Mouse (Mus musculus) stomach, embryonic 14.5 days (tissue): ENCODE measurements around the gene Igfbp1. TPM values are rescaled to one million over a fixed set of nuclear protein-coding genes. Genes with fewer than 3 reads are reported as not detected.

Experiments
- ATAC-seq: fragments of 200-750 bp; cut with Nextera tagmentation; 2 replicates; pipeline ENCODE4 v1.8.0; 2017; ENCODE audit warnings: low read depth, moderate TSS enrichment; ENCODE audit not compliant: insufficient number of reproducible peaks, insufficient read depth, low FRiP score
- H3K27ac ChIP-seq: fragments of 300-500 bp; sonication (generic); 2 replicates; pipeline ENCODE4 v1.5.1; 2014; ENCODE audit warnings: mild to moderate bottlenecking, low read length, moderate library complexity, mixed read lengths
- H3K27me3 ChIP-seq: fragments of 300-500 bp; sonication (generic); 2 replicates; pipeline ENCODE4 v1.6.1; 2014; ENCODE audit warnings: low read length, control low read depth, mixed read lengths; ENCODE audit not compliant: control insufficient read depth, insufficient read depth
- H3K36me3 ChIP-seq: fragments of 300-500 bp; sonication (generic); 2 replicates; pipeline ENCODE4 v1.6.1; 2014; ENCODE audit warnings: mild to moderate bottlenecking, control low read depth, low read length, moderate library complexity, mixed read lengths; ENCODE audit not compliant: control insufficient read depth, insufficient read depth
- H3K4me1 ChIP-seq: fragments of 300-500 bp; sonication (generic); 2 replicates; pipeline ENCODE4 v1.6.1; 2014; ENCODE audit warnings: low read length, control low read depth, mixed read lengths; ENCODE audit not compliant: control insufficient read depth, insufficient read depth
- H3K4me2 ChIP-seq: fragments of 300-500 bp; sonication (generic); replicated peaks from 2 replicates; pipeline ENCODE4 v1.6.1; 2014; ENCODE audit warnings: low read depth, low read length, control low read depth
- H3K4me3 ChIP-seq: fragments of 300-500 bp; sonication (generic); 2 replicates; pipeline ENCODE4 v1.5.1; 2014; ENCODE audit warnings: low read depth, low read length, control low read depth
- H3K9ac ChIP-seq: fragments of 300-500 bp; sonication (generic); replicated peaks from 2 replicates; pipeline ENCODE4 v1.6.1; 2014; ENCODE audit warnings: low read depth, mild to moderate bottlenecking, control low read depth, low read length, moderate library complexity, mixed read lengths
- H3K9me3 ChIP-seq: fragments of 300-500 bp; sonication (generic); 2 replicates; pipeline ENCODE4 v1.6.1; 2016; ENCODE audit warnings: low read depth, low read length, control low read depth; ENCODE audit not compliant: control insufficient read depth
- WGBS: fragments of 180-500 bp; shearing (Covaris S2); extraction: QIAGEN DNeasy Blood & Tissue Kit; methylation state at CpG from one replicate; pipeline ENCODE4 v1.1.7; 2014; 5-methylcytosine and 5-hydroxymethylcytosine counted together
- polyA plus RNA-seq: library from polyadenylated mRNA; unstranded; fragments of >200 nt; fragmentation: Nextera tagmentation; extraction: Ambion mirVana; gene quantifications from 2 replicates; pipeline ENCODE4 v1.2.1, GENCODE M21; 2014

The Igfbp1 gene
- polyA plus RNA-seq, 1 experiment from 2014 or later = 1.7 TPM

DNA sequence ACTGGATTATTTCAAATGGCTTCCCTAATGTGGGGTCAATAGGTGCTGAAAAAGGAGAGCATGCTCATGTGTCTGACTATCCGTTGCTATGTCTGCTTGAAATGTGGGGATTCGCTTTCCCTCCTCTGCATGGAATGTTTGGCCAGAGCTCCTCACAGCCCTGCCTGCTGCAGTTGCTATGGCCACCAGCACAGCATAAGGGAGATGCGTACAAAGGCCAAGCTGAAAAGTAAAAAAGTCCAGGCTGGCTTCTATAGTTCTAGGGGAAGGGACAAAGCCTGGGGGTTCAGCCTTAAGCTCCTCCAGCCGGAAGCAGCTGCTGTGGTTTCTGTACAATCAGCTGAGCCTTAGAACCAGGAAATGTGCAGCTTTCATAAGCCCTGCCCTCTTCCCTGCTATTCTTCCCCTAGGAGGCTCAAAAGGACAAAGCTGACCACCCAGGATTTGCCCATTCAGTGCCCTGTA, 36.9 kb upstream of the Igfbp1 start:
- Histone ChIP-seq H3K9me3 (no peaks in the 10 kb centered on the region), H3K27me3 (no peaks in the 10 kb centered on the region), H3K27ac (peak overlapping the region; percentile 90), H3K4me2 (no peak overlapping the region), H3K36me3 (no peaks in the 10 kb centered on the region), H3K4me1 (peaks cover 14% of the 10 kb centered on the region), H3K9ac (no peak overlapping the region), H3K4me3 (no peak overlapping the region)
- ATAC-seq = peak; percentile 80
- 13% methylated on average over 4 of the region's 4 CpGs for WGBS

DNA sequence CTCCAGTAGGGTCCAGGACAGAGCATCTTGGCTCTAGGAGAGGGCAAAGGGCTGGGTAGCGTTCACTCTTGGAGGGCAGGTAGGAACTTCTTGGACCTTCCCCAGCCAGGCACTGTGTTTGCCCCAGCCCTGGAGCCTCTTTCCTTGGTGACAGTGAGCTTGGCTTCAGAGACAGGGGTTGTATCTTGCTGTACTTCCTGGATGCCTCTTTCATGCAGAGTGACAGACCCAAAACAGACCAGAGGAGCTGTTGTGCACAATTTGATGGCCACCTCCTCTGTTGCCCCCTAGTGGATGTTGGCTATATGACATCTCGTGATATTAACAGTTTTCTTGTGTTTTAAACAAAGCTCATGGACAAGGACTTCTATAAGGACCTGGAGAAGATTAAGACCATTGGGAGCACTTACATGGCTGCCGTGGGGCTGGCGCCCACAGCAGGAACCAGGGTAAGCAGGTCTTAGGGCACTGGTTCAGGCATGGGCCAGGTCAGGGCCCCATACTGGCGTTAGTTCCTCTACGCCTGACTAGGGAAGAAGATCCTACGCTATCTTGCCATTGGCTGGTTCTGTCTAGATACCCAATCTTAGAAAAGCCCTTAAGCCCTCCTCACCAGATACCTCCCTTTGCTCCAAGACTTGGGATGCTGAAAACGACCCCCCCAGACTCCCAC, 35.9 kb upstream of the Igfbp1 start:
- Histone ChIP-seq H3K27me3 (no peaks in the 10 kb centered on the region), H3K4me3 (no peak overlapping the region), H3K4me1 (peaks cover 14% of the 10 kb centered on the region), H3K36me3 (no peaks in the 10 kb centered on the region), H3K27ac (peak overlapping the region; percentile 82; the same call in 1 of the 2 replicates), H3K4me2 (no peak overlapping the region), H3K9me3 (no peaks in the 10 kb centered on the region), H3K9ac (no peak overlapping the region)
- WGBS = 84% methylated on average over 8 of the region's 8 CpGs
- no peak for ATAC-seq

DNA sequence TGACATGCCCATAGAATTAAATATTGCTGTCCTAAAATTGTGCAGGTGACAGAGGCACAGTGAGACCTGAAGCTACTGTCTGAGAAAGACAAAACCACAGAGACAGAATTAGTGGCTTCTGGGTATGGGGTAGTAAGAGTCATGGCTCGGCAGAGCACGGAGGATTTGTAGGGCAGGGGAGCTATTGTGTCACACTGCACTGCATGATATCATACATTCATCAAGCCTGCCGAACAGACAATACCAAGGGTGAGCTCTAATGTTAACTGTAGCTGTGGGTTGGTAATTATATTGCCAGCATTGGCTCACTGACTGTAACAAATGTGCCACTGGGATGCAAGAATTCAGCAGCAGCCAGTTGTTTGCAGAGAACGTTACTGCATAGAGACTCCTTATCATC, 33.2 kb upstream of the Igfbp1 start:
- ATAC-seq = no peak
- H3K27me3 ChIP-seq = no peaks in the 10 kb centered on the region
- no peaks in the 10 kb centered on the region for H3K9me3 ChIP-seq
- H3K4me2 ChIP-seq = no peak overlapping the region
- peaks cover 14% of the 10 kb centered on the region for H3K4me1 ChIP-seq
- no peaks in the 10 kb centered on the region for H3K36me3 ChIP-seq
- no peak overlapping the region for H3K4me3 ChIP-seq
- WGBS = 78% methylated on average over 4 of the region's 4 CpGs
- H3K9ac ChIP-seq = no peak overlapping the region
- no peak overlapping the region for H3K27ac ChIP-seq

DNA sequence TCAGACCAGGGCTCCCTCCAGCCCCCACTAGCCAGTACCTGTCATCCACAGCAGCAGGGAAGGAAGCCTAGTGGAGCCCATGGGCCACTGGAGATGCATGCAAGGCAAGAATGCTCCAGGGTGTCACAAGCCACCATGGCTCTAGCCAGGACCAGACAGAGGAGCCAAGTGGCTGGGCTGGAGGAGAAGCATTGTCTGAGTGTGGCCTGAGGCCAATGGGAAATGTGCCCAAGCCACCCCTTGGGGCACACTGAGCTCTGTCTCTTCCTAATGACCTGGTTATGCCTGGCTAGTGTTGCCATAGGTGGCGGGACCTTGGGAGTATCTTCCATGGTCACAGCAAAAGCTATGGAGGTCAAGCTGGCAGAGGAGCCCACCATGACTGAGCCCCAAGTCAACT, 27.9 kb upstream of the Igfbp1 start:
- no peaks in the 10 kb centered on the region for H3K4me1 ChIP-seq
- no peaks in the 10 kb centered on the region for H3K9me3 ChIP-seq
- 94% methylated on average over 1 of the region's 1 CpGs for WGBS
- no peaks in the 10 kb centered on the region for H3K27me3 ChIP-seq
- H3K9ac ChIP-seq = no peak overlapping the region
- ATAC-seq = no peak
- no peaks in the 10 kb centered on the region for H3K36me3 ChIP-seq
- H3K4me3 ChIP-seq = no peak overlapping the region
- H3K4me2 ChIP-seq = no peak overlapping the region
- no peak overlapping the region for H3K27ac ChIP-seq

- no peaks in the 10 kb centered on the region for H3K36me3 ChIP-seq
- no peaks in the 10 kb centered on the region for H3K27me3 ChIP-seq
- H3K9me3 ChIP-seq = no peaks in the 10 kb centered on the region
- no peak overlapping the region for H3K27ac ChIP-seq
- no peak overlapping the region for H3K4me2 ChIP-seq
- H3K4me1 ChIP-seq = no peaks in the 10 kb centered on the region
- no peak overlapping the region for H3K4me3 ChIP-seq
- ATAC-seq = no peak
- 82% methylated on average over 6 of the region's 6 CpGs for WGBS
- H3K9ac ChIP-seq = no peak overlapping the region
These were observed 23.9 kb upstream of the Igfbp1 start for GRCm38 (mm10) chr11:7173664-7174063.

DNA sequence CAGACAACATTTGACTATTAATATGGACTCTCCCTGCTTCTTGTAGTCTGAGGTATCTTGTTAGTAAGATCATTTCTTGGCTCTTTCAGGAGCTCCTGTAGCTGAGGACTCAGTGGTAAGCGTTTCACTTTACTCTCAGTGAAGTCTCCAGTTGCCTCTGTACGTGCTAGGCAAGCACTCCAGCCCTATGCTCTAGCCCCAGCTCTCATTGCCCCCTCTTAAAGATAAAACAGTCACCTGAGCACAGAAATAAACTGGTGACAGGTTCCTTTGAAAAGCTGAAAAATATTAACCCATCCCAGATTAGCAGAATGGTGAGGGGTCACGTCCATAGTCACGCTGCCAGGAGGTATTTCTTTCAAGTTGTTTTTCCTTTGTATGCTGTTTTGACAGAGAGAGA, 18.9 kb upstream of the Igfbp1 start:
- no peaks in the 10 kb centered on the region for H3K36me3 ChIP-seq
- H3K4me1 ChIP-seq = no peaks in the 10 kb centered on the region
- H3K9me3 ChIP-seq = no peaks in the 10 kb centered on the region
- no peak overlapping the region for H3K9ac ChIP-seq
- no peaks in the 10 kb centered on the region for H3K27me3 ChIP-seq
- no peak overlapping the region for H3K4me2 ChIP-seq
- no peak overlapping the region for H3K27ac ChIP-seq
- H3K4me3 ChIP-seq = no peak overlapping the region
- 46% methylated on average over 4 of the region's 4 CpGs for WGBS
- ATAC-seq = no peak

- no peaks in the 10 kb centered on the region for H3K4me1 ChIP-seq
- H3K27ac ChIP-seq = no peak overlapping the region
- no peak overlapping the region for H3K9ac ChIP-seq
- H3K9me3 ChIP-seq = no peaks in the 10 kb centered on the region
- H3K36me3 ChIP-seq = no peaks in the 10 kb centered on the region
- no peaks in the 10 kb centered on the region for H3K27me3 ChIP-seq
- ATAC-seq = no peak
- H3K4me3 ChIP-seq = no peak overlapping the region
- no peak overlapping the region for H3K4me2 ChIP-seq
- WGBS = 55% methylated on average over 2 of the region's 2 CpGs
These were observed 18.3 kb upstream of the Igfbp1 start for GRCm38 (mm10) chr11:7179276-7179675.

GRCm38 (mm10) chr11:7182409-7183042, 15.1 kb upstream of the Igfbp1 start:
- no peak overlapping the region for H3K4me2 ChIP-seq
- no peaks in the 10 kb centered on the region for H3K27me3 ChIP-seq
- H3K36me3 ChIP-seq = no peaks in the 10 kb centered on the region
- WGBS = 40% methylated on average over 8 of the region's 8 CpGs
- no peaks in the 10 kb centered on the region for H3K4me1 ChIP-seq
- no peak overlapping the region for H3K27ac ChIP-seq
- no peak overlapping the region for H3K4me3 ChIP-seq
- no peaks in the 10 kb centered on the region for H3K9me3 ChIP-seq
- no peak for ATAC-seq
- H3K9ac ChIP-seq = no peak overlapping the region
